Mouse (Mus musculus): ENCODE data around the gene Rsg1. TPM values are rescaled to one million over a fixed set of nuclear protein-coding genes. Genes with fewer than 3 reads are reported as not detected.

Gene Rsg1
- polyA plus RNA-seq, 1 experiment from 2014 or later: 5.8 TPM

DNA sequence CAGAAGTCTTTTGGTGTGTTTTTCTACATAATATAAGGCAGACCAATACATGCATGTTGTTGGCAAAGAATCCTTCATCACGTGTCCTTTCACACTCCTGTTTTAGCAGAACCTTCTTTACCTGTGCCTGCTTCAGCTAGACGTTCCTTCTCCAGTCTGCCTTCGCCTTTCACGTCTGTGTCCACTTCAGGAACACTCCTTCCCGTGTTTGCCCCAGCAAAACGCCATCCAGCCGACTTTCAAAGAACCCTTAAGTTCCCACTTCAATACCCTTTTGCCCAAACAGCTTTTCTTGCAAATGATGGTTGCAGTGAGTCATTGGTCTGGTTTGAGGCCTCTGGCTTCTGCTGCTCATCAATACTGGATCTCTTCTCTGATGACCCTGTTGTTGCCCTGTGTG is 22.5 kb upstream of the Rsg1 start:
- Histone ChIP-seq H3K9ac (no peak overlapping the region), H3K27me3 (replicated peaks) (no peaks in the 10 kb centered on the region), H3K9me3 (no peaks in the 10 kb centered on the region), H3K4me3 (replicated peaks) (no peak overlapping the region), H3K36me3 (peaks cover 33% of the 10 kb centered on the region), H3K4me1 (peaks cover 11% of the 10 kb centered on the region), H3K4me2 (no peak overlapping the region), H3K27ac (no peak overlapping the region)
- ATAC-seq (ENCODE audit: insufficient read depth, low FRiP score, low read depth): no peak
- 85% methylated on average over 7 of the region's 7 CpGs for WGBS

DNA sequence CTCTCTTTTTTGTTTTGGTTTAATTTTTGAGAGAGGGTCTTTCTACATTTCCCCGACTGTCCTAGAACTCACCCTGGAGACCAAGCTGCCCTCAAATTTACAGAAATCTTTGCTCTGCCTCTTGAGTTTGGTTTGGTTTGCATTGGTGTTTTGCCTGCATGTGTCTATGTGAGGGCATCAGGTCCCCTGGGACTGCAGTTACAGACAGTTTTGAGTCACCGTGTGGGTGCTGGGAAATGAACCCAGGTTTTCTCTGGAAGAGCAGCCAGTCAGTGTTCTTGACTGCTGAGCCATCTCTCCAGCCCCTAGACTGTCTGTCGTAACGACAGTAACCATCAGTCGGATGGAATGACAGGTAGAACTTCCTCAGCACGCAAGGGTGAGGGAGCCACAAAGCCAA is 19.2 kb upstream of the Rsg1 start:
- Histone ChIP-seq H3K4me1 (no peaks in the 10 kb centered on the region), H3K9me3 (no peaks in the 10 kb centered on the region), H3K9ac (no peak overlapping the region), H3K27ac (no peak overlapping the region), H3K4me3 (replicated peaks) (no peak overlapping the region), H3K4me2 (no peak overlapping the region), H3K36me3 (peaks cover 58% of the 10 kb centered on the region), H3K27me3 (replicated peaks) (no peaks in the 10 kb centered on the region)
- ATAC-seq (ENCODE audit: insufficient read depth, low FRiP score, low read depth): no peak
- WGBS: 88% methylated on average over 6 of the region's 6 CpGs

DNA sequence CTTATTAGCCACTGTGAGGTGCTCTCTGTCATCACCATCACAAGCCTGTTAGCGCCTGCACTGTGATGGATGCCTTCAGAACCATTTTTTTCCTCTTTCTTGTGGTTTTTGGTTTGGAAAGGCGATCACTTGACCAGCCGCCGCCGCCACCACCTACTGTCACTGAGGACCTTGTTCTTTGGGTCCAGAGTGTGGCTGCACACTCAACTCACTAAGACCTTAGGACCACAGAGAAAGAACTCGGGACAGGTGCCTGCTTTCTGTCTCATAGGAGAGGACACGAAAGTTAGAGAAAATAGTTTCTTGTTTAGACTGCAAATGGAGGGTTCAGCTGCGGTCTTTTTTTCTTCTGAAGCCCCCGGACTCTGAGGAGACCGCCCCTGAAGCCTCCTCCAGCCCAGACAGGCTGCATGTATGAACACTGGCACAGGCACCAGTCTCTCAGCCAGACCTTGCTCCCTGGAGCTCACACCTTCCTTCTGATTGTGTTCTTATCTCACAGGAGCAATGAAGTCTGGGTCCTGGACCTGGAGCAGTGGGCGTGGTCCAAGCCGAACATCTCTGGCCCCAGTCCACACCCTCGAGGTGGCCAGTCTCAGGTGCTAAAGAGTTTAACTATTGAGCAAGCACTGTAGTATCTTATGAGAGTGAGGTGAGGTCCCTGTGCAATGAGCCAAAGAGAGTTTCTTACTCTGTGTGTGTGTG is 16.6 kb upstream of the Rsg1 start:
- 94% methylated on average over 13 of the region's 13 CpGs for WGBS
- ATAC-seq (ENCODE audit: insufficient read depth, low FRiP score, low read depth): peak; percentile 53; the same call in 1 of the 2 replicates
- Histone ChIP-seq H3K4me3 (replicated peaks) (no peak overlapping the region), H3K36me3 (peaks cover 57% of the 10 kb centered on the region), H3K27me3 (replicated peaks) (no peaks in the 10 kb centered on the region), H3K4me1 (no peaks in the 10 kb centered on the region), H3K9ac (no peak overlapping the region), H3K9me3 (no peaks in the 10 kb centered on the region), H3K27ac (0 out of 2 replicates have a peak overlapping the region, but pooled peaks have one; percentile 11), H3K4me2 (no peak overlapping the region)

DNA sequence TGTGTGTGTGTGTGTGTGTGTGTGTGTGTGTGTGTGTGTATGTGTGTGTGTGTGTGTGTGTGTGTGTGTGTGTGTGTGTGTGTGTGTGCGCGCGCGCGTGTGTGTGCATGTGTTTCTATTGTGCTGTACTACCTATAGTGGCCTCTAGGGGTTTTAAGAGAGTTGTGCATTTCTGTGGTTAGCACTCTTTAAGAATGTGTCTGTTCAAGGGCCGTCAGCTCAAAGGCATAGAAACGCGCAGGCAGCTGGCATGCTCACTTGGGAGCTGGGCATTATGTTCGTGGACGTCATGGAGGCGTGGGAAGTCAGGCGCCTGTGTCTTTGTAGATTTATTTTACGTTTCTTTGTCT is 16.1 kb upstream of the Rsg1 start:
- Histone ChIP-seq H3K36me3 (peaks cover 57% of the 10 kb centered on the region), H3K4me3 (replicated peaks) (no peak overlapping the region), H3K27ac (no peak overlapping the region), H3K27me3 (replicated peaks) (no peaks in the 10 kb centered on the region), H3K4me1 (no peaks in the 10 kb centered on the region), H3K9ac (no peak overlapping the region), H3K4me2 (no peak overlapping the region), H3K9me3 (no peaks in the 10 kb centered on the region)
- WGBS: 96% methylated on average over 13 of the region's 13 CpGs
- ATAC-seq (ENCODE audit: insufficient read depth, low FRiP score, low read depth): no peak

DNA sequence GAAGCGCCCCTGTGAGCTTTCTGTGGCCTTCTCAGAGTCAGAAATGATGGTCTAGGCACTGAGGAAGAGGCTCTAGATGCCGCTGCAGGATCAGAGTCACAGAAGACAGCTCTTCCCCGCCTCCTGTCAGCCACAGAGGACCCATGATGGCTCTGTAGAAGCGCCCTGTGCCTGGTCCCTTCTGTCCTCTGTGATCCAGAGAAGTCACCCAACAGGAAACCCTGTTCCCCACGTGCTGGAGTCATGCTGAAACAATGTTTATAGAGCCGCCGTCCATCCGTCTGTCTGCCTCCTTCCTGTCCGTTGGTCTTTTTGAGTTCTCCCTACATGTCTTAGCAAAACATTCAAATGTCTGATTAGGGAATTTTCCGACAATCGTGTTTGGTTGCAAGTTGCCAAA is 12.8 kb upstream of the Rsg1 start:
- H3K9me3 ChIP-seq: no peaks in the 10 kb centered on the region
- WGBS: 64% methylated on average over 11 of the region's 11 CpGs
- H3K27ac ChIP-seq: peak overlapping the region; percentile 6; the same call in 1 of the 2 replicates
- H3K9ac ChIP-seq: no peak overlapping the region
- H3K4me1 ChIP-seq: peaks cover 2% of the 10 kb centered on the region; the same call in 1 of the 2 replicates
- no peak overlapping the region for H3K4me2 ChIP-seq
- H3K36me3 ChIP-seq: peaks cover 40% of the 10 kb centered on the region
- no peak overlapping the region for H3K4me3 ChIP-seq (replicated peaks)
- H3K27me3 ChIP-seq (replicated peaks): no peaks in the 10 kb centered on the region
- ATAC-seq (ENCODE audit: insufficient read depth, low FRiP score, low read depth): no peak

DNA sequence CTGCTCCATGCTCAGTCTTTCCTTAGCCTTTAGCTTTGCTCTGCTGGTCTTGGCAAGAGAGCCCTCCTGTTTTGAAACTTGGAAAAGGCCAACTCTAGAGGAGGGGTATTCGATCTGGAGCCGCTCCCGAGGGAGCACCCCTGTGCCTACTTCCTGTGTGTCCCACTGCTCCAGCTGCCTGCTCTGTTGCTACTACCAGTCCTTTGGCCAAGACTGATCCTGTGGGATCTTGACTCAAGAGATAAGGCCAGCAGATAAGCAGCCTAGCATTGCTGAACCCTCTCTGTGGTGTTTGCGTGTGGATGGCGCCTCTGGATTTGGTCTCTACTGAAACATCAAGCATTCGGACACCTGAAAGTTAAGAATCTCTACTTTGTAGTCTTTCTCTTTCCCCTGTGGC is 11.6 kb upstream of the Rsg1 start:
- no peak for ATAC-seq (ENCODE audit: insufficient read depth, low FRiP score, low read depth)
- no peak overlapping the region for H3K4me3 ChIP-seq (replicated peaks)
- H3K4me2 ChIP-seq: no peak overlapping the region
- no peak overlapping the region for H3K27ac ChIP-seq
- H3K9me3 ChIP-seq: no peaks in the 10 kb centered on the region
- no peak overlapping the region for H3K9ac ChIP-seq
- 90% methylated on average over 6 of the region's 6 CpGs for WGBS
- H3K27me3 ChIP-seq (replicated peaks): no peaks in the 10 kb centered on the region
- H3K36me3 ChIP-seq: peaks cover 29% of the 10 kb centered on the region
- H3K4me1 ChIP-seq: peaks cover 2% of the 10 kb centered on the region; the same call in 1 of the 2 replicates

DNA sequence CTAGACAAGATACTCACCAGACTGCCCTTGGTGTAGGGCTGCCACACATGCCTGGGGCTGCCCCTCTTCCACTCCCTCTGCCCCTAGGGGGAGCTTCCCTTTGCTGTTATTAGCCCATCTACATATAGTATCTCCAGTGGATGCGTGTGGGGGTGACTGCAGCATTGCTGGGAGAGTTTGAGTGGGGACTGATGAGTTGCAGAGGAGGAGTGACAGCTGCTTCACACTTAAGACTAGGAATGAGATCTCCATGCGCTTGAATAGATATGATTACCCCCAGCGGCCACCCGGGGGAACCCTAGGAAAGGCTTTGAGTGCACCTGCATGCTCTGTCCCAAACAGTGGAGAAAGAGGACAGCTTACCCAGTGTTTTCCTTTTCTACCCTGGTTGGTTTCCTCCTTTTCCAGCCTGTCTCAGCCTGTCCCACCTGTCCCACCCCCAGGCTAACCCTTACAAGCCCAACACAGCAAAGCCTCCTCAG is 9.1 kb upstream of the Rsg1 start:
- no peak overlapping the region for H3K4me3 ChIP-seq (replicated peaks)
- H3K36me3 ChIP-seq: peaks cover 11% of the 10 kb centered on the region; the same call in 1 of the 2 replicates
- peaks cover 2% of the 10 kb centered on the region; the same call in 1 of the 2 replicates for H3K4me1 ChIP-seq
- H3K27ac ChIP-seq: no peak overlapping the region
- no peak overlapping the region for H3K4me2 ChIP-seq
- 65% methylated on average over 4 of the region's 4 CpGs for WGBS
- H3K9ac ChIP-seq: no peak overlapping the region
- no peaks in the 10 kb centered on the region for H3K27me3 ChIP-seq (replicated peaks)
- ATAC-seq (ENCODE audit: insufficient read depth, low FRiP score, low read depth): peak; percentile 60
- H3K9me3 ChIP-seq: no peaks in the 10 kb centered on the region

DNA sequence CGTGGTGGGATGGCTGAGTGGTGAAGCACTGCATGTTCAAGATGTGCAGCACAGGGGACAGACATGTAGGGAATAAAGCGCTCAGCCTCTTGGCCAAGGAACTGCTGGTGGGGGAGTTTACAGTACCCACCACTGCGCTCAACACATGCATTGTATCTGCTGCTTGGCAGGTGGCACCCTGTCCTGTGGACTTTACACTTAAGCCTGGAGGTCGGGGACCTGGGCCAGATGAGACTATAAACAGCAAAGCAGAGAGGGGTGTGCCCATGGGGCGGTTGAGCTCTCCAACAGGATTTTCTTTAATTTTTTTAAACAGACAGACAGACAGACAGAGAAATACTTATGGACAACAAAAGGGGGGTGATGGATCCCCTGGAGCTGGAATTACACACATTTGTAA is 6.7 kb upstream of the Rsg1 start:
- ATAC-seq (ENCODE audit: insufficient read depth, low FRiP score, low read depth): no peak

DNA sequence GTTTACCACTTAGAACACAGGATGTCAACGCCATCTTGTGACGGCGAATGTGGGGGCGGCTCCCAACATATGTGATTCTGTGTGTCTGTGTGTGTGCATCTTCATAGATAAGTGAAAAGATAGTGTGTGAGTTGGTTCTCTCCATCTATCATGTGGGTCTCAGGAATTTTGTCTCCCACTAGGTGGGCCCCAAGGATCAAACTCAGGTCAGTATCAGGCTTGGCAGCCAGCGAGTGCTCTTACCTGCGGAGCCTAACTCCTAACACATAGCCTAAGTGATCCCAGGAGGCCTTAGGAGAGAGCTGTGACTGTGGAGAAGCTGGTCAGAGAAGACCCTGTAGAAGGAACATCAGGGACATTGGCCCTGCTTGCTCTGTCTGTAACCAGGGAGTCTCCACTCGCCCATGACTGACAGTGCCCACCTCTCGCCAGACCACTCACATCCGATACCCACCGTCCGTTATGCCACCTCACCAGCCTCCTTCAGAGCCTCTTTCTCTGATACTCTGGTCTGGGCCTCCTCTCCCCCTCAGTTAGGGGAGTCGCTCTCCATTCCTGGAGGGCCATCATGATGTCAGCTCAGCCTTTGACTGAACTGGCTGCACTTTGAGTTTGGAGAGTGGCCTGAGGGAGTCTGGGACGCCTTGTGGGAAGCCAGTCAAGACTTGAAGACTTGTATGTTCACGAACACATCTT is 3.1 kb upstream of the Rsg1 start:
- Histone ChIP-seq H3K27ac (peak overlapping the region; percentile 59), H3K4me1 (peaks cover 13% of the 10 kb centered on the region), H3K4me3 (replicated peaks) (peak overlapping the region; percentile 35), H3K36me3 (no peaks in the 10 kb centered on the region), H3K27me3 (replicated peaks) (no peaks in the 10 kb centered on the region), H3K9me3 (no peaks in the 10 kb centered on the region), H3K4me2 (peak overlapping the region; percentile 44), H3K9ac (no peak overlapping the region)
- WGBS: 69% methylated on average over 14 of the region's 14 CpGs
- ATAC-seq (ENCODE audit: insufficient read depth, low FRiP score, low read depth): no peak

More for the DNA sequence above, 6.7 kb upstream of the Rsg1 start:
- Histone ChIP-seq H3K9me3 (no peaks in the 10 kb centered on the region), H3K27ac (no peak overlapping the region), H3K9ac (no peak overlapping the region), H3K4me1 (peaks cover 2% of the 10 kb centered on the region; the same call in 1 of the 2 replicates), H3K36me3 (no peaks in the 10 kb centered on the region), H3K4me3 (replicated peaks) (no peak overlapping the region), H3K27me3 (replicated peaks) (no peaks in the 10 kb centered on the region), H3K4me2 (no peak overlapping the region)
- 89% methylated on average over 5 of the region's 5 CpGs for WGBS

DNA sequence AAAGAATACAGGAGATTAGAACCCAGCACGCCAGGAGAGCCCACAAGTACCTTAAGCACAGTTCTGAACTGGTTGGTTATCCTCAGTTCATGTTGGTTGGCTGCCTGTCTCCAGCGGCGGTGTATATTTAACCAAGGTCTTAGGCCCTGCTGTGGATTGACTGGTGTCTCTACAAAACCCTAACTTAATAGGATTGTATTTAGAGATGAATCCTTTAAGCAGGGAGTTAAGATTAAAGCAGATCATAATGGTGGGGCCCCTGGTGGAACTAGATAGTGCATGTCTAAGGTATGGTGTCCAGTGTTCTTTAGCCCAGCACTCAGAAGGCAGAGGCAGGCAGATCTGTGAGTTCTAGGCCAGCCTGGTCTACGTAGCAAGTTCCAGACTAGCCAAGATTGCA is 2.1 kb upstream of the Rsg1 start:
- Histone ChIP-seq H3K36me3 (no peaks in the 10 kb centered on the region), H3K9me3 (no peaks in the 10 kb centered on the region)
- WGBS: 92% methylated on average over 4 of the region's 4 CpGs

DNA sequence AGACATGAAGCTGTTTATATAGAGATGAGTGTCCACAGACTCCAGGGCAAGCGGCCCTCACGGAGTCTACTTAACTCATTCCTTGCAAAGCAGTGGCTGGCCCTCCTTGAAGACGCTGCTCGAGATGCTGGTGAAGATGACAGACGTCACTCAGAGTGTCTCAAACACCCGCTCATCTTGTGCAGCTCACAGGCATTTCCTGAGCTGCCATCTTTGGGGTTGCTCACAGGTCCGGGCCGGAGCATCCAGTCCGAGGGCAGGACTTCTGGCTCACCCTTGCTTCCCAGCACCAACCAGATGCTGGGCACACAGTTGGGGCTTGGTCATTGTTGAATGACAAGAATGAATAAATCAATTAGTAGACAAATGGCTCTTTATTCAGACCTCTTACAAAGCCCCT is 864 bp upstream of the Rsg1 start:
- H3K4me1 ChIP-seq: peaks cover 13% of the 10 kb centered on the region
- no peak for ATAC-seq (ENCODE audit: insufficient read depth, low FRiP score, low read depth)
- H3K27me3 ChIP-seq (replicated peaks): no peaks in the 10 kb centered on the region
- H3K4me3 ChIP-seq (replicated peaks): no peak overlapping the region
- no peaks in the 10 kb centered on the region for H3K9me3 ChIP-seq
- WGBS: 80% methylated on average over 9 of the region's 9 CpGs
- no peaks in the 10 kb centered on the region for H3K36me3 ChIP-seq
- no peak overlapping the region for H3K9ac ChIP-seq
- peak overlapping the region; percentile 95; the same call in 1 of the 2 replicates for H3K4me2 ChIP-seq
- H3K27ac ChIP-seq: no peak overlapping the region

More for the DNA sequence above, 2.1 kb upstream of the Rsg1 start:
- peaks cover 13% of the 10 kb centered on the region for H3K4me1 ChIP-seq
- H3K27me3 ChIP-seq (replicated peaks): no peaks in the 10 kb centered on the region
- no peak overlapping the region for H3K4me3 ChIP-seq (replicated peaks)
- H3K9ac ChIP-seq: no peak overlapping the region
- no peak overlapping the region for H3K27ac ChIP-seq
- ATAC-seq (ENCODE audit: insufficient read depth, low FRiP score, low read depth): no peak
- H3K4me2 ChIP-seq: no peak overlapping the region

DNA sequence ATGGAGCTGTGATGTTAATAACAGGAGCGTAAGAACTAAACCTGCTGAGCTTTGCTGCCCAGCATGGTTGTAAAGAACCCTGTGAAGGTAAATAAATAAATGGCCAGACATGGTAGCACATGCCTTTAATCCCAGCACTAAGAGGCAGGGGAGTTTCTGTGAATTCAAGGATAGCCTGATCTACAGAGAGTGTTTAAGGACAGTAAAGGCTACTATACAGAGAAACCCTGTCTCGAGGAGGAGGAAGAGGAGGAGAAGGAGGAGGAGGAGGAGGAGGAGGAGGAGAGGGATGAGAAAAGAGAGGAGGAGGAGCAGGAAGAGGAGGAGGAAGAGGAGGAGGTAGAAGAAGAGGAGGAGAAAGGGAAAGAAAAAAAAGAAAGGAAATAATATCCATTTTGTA is 414 bp upstream of the Rsg1 start:
- peaks cover 13% of the 10 kb centered on the region for H3K4me1 ChIP-seq
- peak overlapping the region; percentile 95 for H3K4me2 ChIP-seq
- H3K9me3 ChIP-seq: no peaks in the 10 kb centered on the region
- ATAC-seq (ENCODE audit: insufficient read depth, low FRiP score, low read depth): peak; percentile 37; the same call in 1 of the 2 replicates
- 38% methylated on average over 2 of the region's 2 CpGs for WGBS
- peak overlapping the region; percentile 59; the same call in 1 of the 2 replicates for H3K27ac ChIP-seq
- H3K36me3 ChIP-seq: no peaks in the 10 kb centered on the region
- peak overlapping the region; percentile 60 for H3K4me3 ChIP-seq (replicated peaks)
- H3K9ac ChIP-seq: no peak overlapping the region
- H3K27me3 ChIP-seq (replicated peaks): no peaks in the 10 kb centered on the region

All from stomach, embryonic 15.5 days (tissue).